Mouse (Mus musculus) right cerebral cortex, postnatal 14 days (tissue): ENCODE results near the gene Olfr146.

Source experiments
- DNase-seq: peaks from one replicate; pipeline ENCODE4 v3.0.0; 2022

Olfr146 gene

GRCm38 (mm10) chr9:39023277-39023676, at the start of gene Olfr146:
Gene Olfr146, minus strand, starts transcription at chr9:39023377.
- no peak for DNase-seq

GRCm38 (mm10) chr9:39064851-39065250, 41.7 kb upstream of the Olfr146 start, which contains the start of gene Olfr937:
Gene Olfr937, minus strand, starts transcription at chr9:39064951.
- DNase-seq = no peak

- DNase-seq = no peak
These were observed 23.6 kb downstream of the Olfr146 start, which contains the start of gene Olfr935 for GRCm38 (mm10) chr9:38999583-38999982. Gene Olfr935, minus strand, starts transcription at chr9:38999683.

GRCm38 (mm10) chr9:38988215-38988614, 35.0 kb downstream of the Olfr146 start, which contains the start of gene Olfr934:
Gene Olfr934, minus strand, starts transcription at chr9:38988315.
- no peak for DNase-seq

- DNase-seq = no peak
These were observed 51.2 kb downstream of the Olfr146 start, which contains the start of gene Olfr933 for GRCm38 (mm10) chr9:38972013-38972412. Gene Olfr933, plus strand, starts transcription at chr9:38972313.
